Mouse (Mus musculus): ENCODE data around the gene Rab22a. TPM values are rescaled to one million over a fixed set of nuclear protein-coding genes. Genes with fewer than 3 reads are reported as not detected.
"Not testable (repeated sequence)": the region's sequence is repeated elsewhere in the genome, so short reads cannot be mapped to it uniquely, and the experiment has no call there.

The Rab22a gene
- total RNA-seq, 1 experiment: 10.9 TPM

- H3K4me1 ChIP-seq (ENCODE audit: control insufficient read depth in 2 of 2, insufficient read depth in 2 of 2, low read length in 2 of 2, poor library complexity in 1 of 2): no peaks in the 10 kb centered on the region
- H3K27ac ChIP-seq (ENCODE audit: insufficient read depth, low read depth, low read length, poor library complexity, severe bottlenecking): no peak overlapping the region
- no peak overlapping the region for H3K9ac ChIP-seq (ENCODE audit: insufficient read depth, low read depth, low read length, poor library complexity, severe bottlenecking)
- in situ Hi-C loops (cut with MboI; ENCODE audit: low sequenced_read_pairs in 2 of 2, unreplicated experiment in 2 of 2): no loop called here
- peaks cover 27% of the 10 kb centered on the region; the same call in 1 of the 2 replicates for H3K36me3 ChIP-seq (ENCODE audit: control insufficient read depth, insufficient read depth, low read length, poor library complexity, severe bottlenecking)
- H3K4me3 ChIP-seq (ENCODE audit: insufficient read depth in 1 of 2, low read depth in 1 of 2, low read length in 2 of 2, poor library complexity in 1 of 2, severe bottlenecking in 1 of 2): no peak overlapping the region
- DNase-seq (ENCODE audit: low read depth, low spot score): no peak
- H3K9me3 ChIP-seq (ENCODE audit: control insufficient read depth, insufficient read depth, low read depth, low read length): no peaks in the 10 kb centered on the region
- TF ChIP-seq CHD2 (IDR thresholded peaks at IDR 0.05; ENCODE audit: low read depth, low read length): no peak
- no peak for TF ChIP-seq HCFC1 (IDR thresholded peaks at IDR 0.05; ENCODE audit: borderline replicate concordance, insufficient read depth, low read length)
- TF ChIP-seq ZNF384 (IDR thresholded peaks at IDR 0.05; ENCODE audit: low read depth, low read length): no peak
- no peak for TF ChIP-seq ZC3H11A (IDR thresholded peaks at IDR 0.05; ENCODE audit: borderline replicate concordance, low read depth, low read length)
- no peak for TF ChIP-seq MAFK (IDR thresholded peaks at IDR 0.05; ENCODE audit: insufficient read depth, low read depth, low read length)
Measured at GRCm38 (mm10) chr2:173702867-173703237, 43.3 kb downstream of the Rab22a start.

- Histone ChIP-seq H3K27ac (ENCODE audit: insufficient read depth, low read depth, low read length, poor library complexity, severe bottlenecking) (no peak overlapping the region), H3K4me1 (ENCODE audit: control insufficient read depth in 2 of 2, insufficient read depth in 2 of 2, low read length in 2 of 2, poor library complexity in 1 of 2) (no peaks in the 10 kb centered on the region), H3K9ac (ENCODE audit: insufficient read depth, low read depth, low read length, poor library complexity, severe bottlenecking) (no peak overlapping the region), H3K4me3 (ENCODE audit: insufficient read depth in 1 of 2, low read depth in 1 of 2, low read length in 2 of 2, poor library complexity in 1 of 2, severe bottlenecking in 1 of 2) (no peak overlapping the region), H3K9me3 (ENCODE audit: control insufficient read depth, insufficient read depth, low read depth, low read length) (no peaks in the 10 kb centered on the region), H3K36me3 (ENCODE audit: control insufficient read depth, insufficient read depth, low read length, poor library complexity, severe bottlenecking) (peaks cover 16% of the 10 kb centered on the region; the same call in 1 of the 2 replicates)
- in situ Hi-C loops (cut with MboI; ENCODE audit: low sequenced_read_pairs in 2 of 2, unreplicated experiment in 2 of 2): no loop called here
- TF ChIP-seq ZC3H11A (IDR thresholded peaks at IDR 0.05; ENCODE audit: borderline replicate concordance, low read depth, low read length): no peak
- no peak for TF ChIP-seq MAFK (IDR thresholded peaks at IDR 0.05; ENCODE audit: insufficient read depth, low read depth, low read length)
- no peak for TF ChIP-seq CHD2 (IDR thresholded peaks at IDR 0.05; ENCODE audit: low read depth, low read length)
- DNase-seq (ENCODE audit: low read depth, low spot score): no peak
Measured at GRCm38 (mm10) chr2:173705827-173706551, 46.4 kb downstream of the Rab22a start.

GRCm38 (mm10) chr2:173707626-173708025 lies 48.1 kb downstream of the Rab22a start:
- H3K9ac ChIP-seq (ENCODE audit: insufficient read depth, low read depth, low read length, poor library complexity, severe bottlenecking); in situ Hi-C loops (cut with MboI; ENCODE audit: low sequenced_read_pairs in 2 of 2, unreplicated experiment in 2 of 2); H3K4me3 ChIP-seq (ENCODE audit: insufficient read depth in 1 of 2, low read depth in 1 of 2, low read length in 2 of 2, poor library complexity in 1 of 2, severe bottlenecking in 1 of 2); DNase-seq (ENCODE audit: low read depth, low spot score); H3K9me3 ChIP-seq (ENCODE audit: control insufficient read depth, insufficient read depth, low read depth, low read length); H3K4me1 ChIP-seq (ENCODE audit: control insufficient read depth in 2 of 2, insufficient read depth in 2 of 2, low read length in 2 of 2, poor library complexity in 1 of 2); H3K27ac ChIP-seq (ENCODE audit: insufficient read depth, low read depth, low read length, poor library complexity, severe bottlenecking); H3K36me3 ChIP-seq (ENCODE audit: control insufficient read depth, insufficient read depth, low read length, poor library complexity, severe bottlenecking): not testable (repeated sequence)

GRCm38 (mm10) chr2:173710193-173710592 lies 50.6 kb downstream of the Rab22a start:
- H3K27ac ChIP-seq (ENCODE audit: insufficient read depth, low read depth, low read length, poor library complexity, severe bottlenecking): no peak overlapping the region
- 0 out of 2 replicates have a peak, but pooled peaks cover 2% of the 10 kb centered on the region for H3K36me3 ChIP-seq (ENCODE audit: control insufficient read depth, insufficient read depth, low read length, poor library complexity, severe bottlenecking)
- no peak overlapping the region for H3K4me3 ChIP-seq (ENCODE audit: insufficient read depth in 1 of 2, low read depth in 1 of 2, low read length in 2 of 2, poor library complexity in 1 of 2, severe bottlenecking in 1 of 2)
- no peak for DNase-seq (ENCODE audit: low read depth, low spot score)
- no peaks in the 10 kb centered on the region; a peak in 1 of 4 replicates for H3K4me1 ChIP-seq (ENCODE audit: control insufficient read depth in 2 of 2, insufficient read depth in 2 of 2, low read length in 2 of 2, poor library complexity in 1 of 2)
- no peaks in the 10 kb centered on the region for H3K9me3 ChIP-seq (ENCODE audit: control insufficient read depth, insufficient read depth, low read depth, low read length)
- no peak overlapping the region for H3K9ac ChIP-seq (ENCODE audit: insufficient read depth, low read depth, low read length, poor library complexity, severe bottlenecking)
- in situ Hi-C loops (cut with MboI; ENCODE audit: low sequenced_read_pairs in 2 of 2, unreplicated experiment in 2 of 2): no loop called here
- TF ChIP-seq ZNF384 (IDR thresholded peaks at IDR 0.05; ENCODE audit: low read depth, low read length): no peak
- no peak for TF ChIP-seq HCFC1 (IDR thresholded peaks at IDR 0.05; ENCODE audit: borderline replicate concordance, insufficient read depth, low read length)
- no peak for TF ChIP-seq ZC3H11A (IDR thresholded peaks at IDR 0.05; ENCODE audit: borderline replicate concordance, low read depth, low read length)
- TF ChIP-seq MAFK (IDR thresholded peaks at IDR 0.05; ENCODE audit: insufficient read depth, low read depth, low read length): no peak
- no peak for TF ChIP-seq CHD2 (IDR thresholded peaks at IDR 0.05; ENCODE audit: low read depth, low read length)

GRCm38 (mm10) chr2:173712656-173713055 lies 53.1 kb downstream of the Rab22a start:
- no peak for DNase-seq (ENCODE audit: low read depth, low spot score)
- TF ChIP-seq CHD2 (IDR thresholded peaks at IDR 0.05; ENCODE audit: low read depth, low read length) (no peak), HCFC1 (IDR thresholded peaks at IDR 0.05; ENCODE audit: borderline replicate concordance, insufficient read depth, low read length) (no peak), ZNF384 (IDR thresholded peaks at IDR 0.05; ENCODE audit: low read depth, low read length) (no peak), ZC3H11A (IDR thresholded peaks at IDR 0.05; ENCODE audit: borderline replicate concordance, low read depth, low read length) (no peak), MAFK (IDR thresholded peaks at IDR 0.05; ENCODE audit: insufficient read depth, low read depth, low read length) (no peak)
- in situ Hi-C loops (cut with MboI; ENCODE audit: low sequenced_read_pairs in 2 of 2, unreplicated experiment in 2 of 2): no loop called here
- no peaks in the 10 kb centered on the region for H3K9me3 ChIP-seq (ENCODE audit: control insufficient read depth, insufficient read depth, low read depth, low read length)
- no peaks in the 10 kb centered on the region; a peak in 1 of 4 replicates for H3K4me1 ChIP-seq (ENCODE audit: control insufficient read depth in 2 of 2, insufficient read depth in 2 of 2, low read length in 2 of 2, poor library complexity in 1 of 2)
- H3K27ac ChIP-seq (ENCODE audit: insufficient read depth, low read depth, low read length, poor library complexity, severe bottlenecking): no peak overlapping the region
- H3K9ac ChIP-seq (ENCODE audit: insufficient read depth, low read depth, low read length, poor library complexity, severe bottlenecking): no peak overlapping the region
- H3K4me3 ChIP-seq (ENCODE audit: insufficient read depth in 1 of 2, low read depth in 1 of 2, low read length in 2 of 2, poor library complexity in 1 of 2, severe bottlenecking in 1 of 2): no peak overlapping the region
- H3K36me3 ChIP-seq (ENCODE audit: control insufficient read depth, insufficient read depth, low read length, poor library complexity, severe bottlenecking): 0 out of 2 replicates have a peak, but pooled peaks cover 2% of the 10 kb centered on the region

Measured in ES-E14 (cell line).